ENCODE assay signal across 8 mouse cellular contexts in genomic region chrX:36456031-36456430, GRCm38 (mm10). TPM values are rescaled to one million over a fixed set of nuclear protein-coding genes. Genes with fewer than 3 reads are reported as not detected.
DNase-seq lines count a peak whose midpoint lies in the region.

No protein-coding gene starts in this region.

- DNase-seq in heart, postnatal 14 days = peak; percentile 1 to 26
- DNase-seq in heart, postnatal 25 days (ENCODE audit: low spot score) = no peak
- peak; percentile 56 for DNase-seq in testis, postnatal 10 days (ENCODE audit: low spot score)
- no peak for DNase-seq in testis, postnatal 14 days (ENCODE audit: low spot score)
- DNase-seq in adrenal gland, postnatal 14 days = peak; percentile 40
- peak; percentile 8 to 60 for DNase-seq in layer of hippocampus, postnatal 25 days (ENCODE audit: extremely low spot score in 1 of 2, low spot score in 1 of 2)
- DNase-seq in thymus, postnatal 14 days = peak; percentile 37
- DNase-seq in gastrocnemius, adult 8-10 months (ENCODE audit: low spot score in 2 of 2) = no peak

- intact Hi-C loops in heart, postnatal 14 days (cut with DNase I) = no loop called here
- intact Hi-C loops in heart, postnatal 25 days (cut with DNase I) = no loop called here

RNA-seq across cellular contexts. Expression of gene Gm14569, which starts 35.6 kb away (rescaled TPM):
- not detected for total RNA-seq in heart, postnatal 14 days (2021)
- not detected for total RNA-seq in heart, postnatal 25 days (2021)
- not detected in 2 replicates for total RNA-seq in adrenal gland, postnatal 14 days (2021)
- total RNA-seq in layer of hippocampus, postnatal 25 days (2021) = 1 to 10 TPM; 1.9 to 3.7 TPM
- total RNA-seq in gastrocnemius, adult 8-10 months (2022) = not detected

RNA-seq across cellular contexts. Expression of gene Gm6268, which starts 55.0 kb away (rescaled TPM):
- not detected for total RNA-seq in heart, postnatal 14 days (2021)
- total RNA-seq in heart, postnatal 25 days (2021) = not detected
- total RNA-seq in adrenal gland, postnatal 14 days (2021) = not detected in 2 replicates
- total RNA-seq in layer of hippocampus, postnatal 25 days (2021) = not detected
- total RNA-seq in gastrocnemius, adult 8-10 months (2022) = not detected

Comparison
In these comparisons a context has a peak if more than half of its experiments do, and no peak if none do; other contexts are left out.
1. DNase-seq: peak in heart, postnatal 14 days (2 of 2), testis, postnatal 10 days (single experiment), adrenal gland, postnatal 14 days (single experiment), layer of hippocampus, postnatal 25 days (2 of 2) and thymus, postnatal 14 days (single experiment); none in heart, postnatal 25 days (single experiment), testis, postnatal 14 days (single experiment) and gastrocnemius, adult 8-10 months (0 of 2).